Mouse (Mus musculus): ENCODE measurements around the gene Fam19a3. TPM values are rescaled to one million over a fixed set of nuclear protein-coding genes. Genes with fewer than 3 reads are reported as not detected.
A peak's percentile ranks its signal among the peaks of the same experiment; 100 is the strongest.

The Fam19a3 gene
- polyA plus RNA-seq, 1 experiment from 2014 or later = 0.78 TPM

DNA sequence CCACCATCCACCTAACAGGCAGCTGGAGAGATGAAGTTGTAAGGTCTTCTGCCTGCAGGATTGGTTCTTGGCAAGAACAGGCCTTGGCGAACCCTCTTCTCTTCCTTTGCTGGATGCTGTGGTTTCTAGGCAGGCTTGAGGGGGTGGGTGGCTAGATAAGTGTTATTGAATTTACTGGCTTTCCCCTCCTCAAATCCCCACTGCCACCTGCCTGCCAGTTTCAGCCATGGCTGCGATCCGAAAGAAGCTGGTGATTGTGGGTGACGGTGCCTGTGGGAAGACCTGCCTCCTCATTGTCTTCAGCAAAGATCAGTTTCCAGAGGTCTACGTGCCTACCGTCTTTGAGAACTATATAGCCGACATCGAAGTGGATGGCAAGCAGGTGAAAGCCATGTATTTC is 10.0 kb upstream of the Fam19a3 start:
- WGBS = 85% methylated on average over 8 of the region's 8 CpGs
- peak overlapping the region; percentile 95; the same call in 1 of the 2 replicates for H3K27ac ChIP-seq
- no peaks in the 10 kb centered on the region for H3K9me3 ChIP-seq (replicated peaks)
- peaks cover 21% of the 10 kb centered on the region for H3K36me3 ChIP-seq
- H3K4me3 ChIP-seq = no peak overlapping the region
- H3K9ac ChIP-seq = no peak overlapping the region
- H3K27me3 ChIP-seq = no peaks in the 10 kb centered on the region
- peaks cover 71% of the 10 kb centered on the region for H3K4me1 ChIP-seq (replicated peaks)
- H3K4me2 ChIP-seq = peak overlapping the region; percentile 78
- no peak for ATAC-seq (replicated peaks; ENCODE audit: insufficient number of reproducible peaks, insufficient read depth, low FRiP score, low read depth)

DNA sequence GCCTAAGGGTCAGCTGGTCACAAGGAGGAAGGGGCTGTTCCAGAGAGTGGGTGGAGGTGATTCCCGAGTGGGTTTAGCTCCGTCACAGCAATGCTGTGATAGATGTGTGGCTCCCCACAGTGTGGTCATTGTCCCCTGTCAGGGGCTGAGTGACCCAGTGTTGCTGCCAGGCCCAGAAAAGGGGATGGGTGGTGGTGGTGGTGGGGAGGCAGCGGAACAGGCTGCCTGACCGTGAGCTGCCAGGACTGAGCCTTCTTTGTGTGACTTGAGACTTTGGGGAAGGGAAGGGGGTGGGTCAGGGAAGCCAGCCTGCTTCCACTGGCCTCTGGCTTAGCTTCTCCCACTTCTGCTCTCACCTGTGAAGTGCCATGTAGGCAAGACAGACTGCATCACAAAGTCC is 9.4 kb upstream of the Fam19a3 start:
- Histone ChIP-seq H3K36me3 (peaks cover 17% of the 10 kb centered on the region), H3K4me3 (peak overlapping the region; percentile 79), H3K4me2 (peak overlapping the region; percentile 78), H3K4me1 (replicated peaks) (peaks cover 66% of the 10 kb centered on the region), H3K27me3 (no peaks in the 10 kb centered on the region), H3K9me3 (replicated peaks) (no peaks in the 10 kb centered on the region), H3K27ac (peak overlapping the region; percentile 95), H3K9ac (peak overlapping the region; percentile 81)
- ATAC-seq (replicated peaks; ENCODE audit: insufficient number of reproducible peaks, insufficient read depth, low FRiP score, low read depth) = no peak
- 23% methylated on average over 4 of the region's 4 CpGs for WGBS

DNA sequence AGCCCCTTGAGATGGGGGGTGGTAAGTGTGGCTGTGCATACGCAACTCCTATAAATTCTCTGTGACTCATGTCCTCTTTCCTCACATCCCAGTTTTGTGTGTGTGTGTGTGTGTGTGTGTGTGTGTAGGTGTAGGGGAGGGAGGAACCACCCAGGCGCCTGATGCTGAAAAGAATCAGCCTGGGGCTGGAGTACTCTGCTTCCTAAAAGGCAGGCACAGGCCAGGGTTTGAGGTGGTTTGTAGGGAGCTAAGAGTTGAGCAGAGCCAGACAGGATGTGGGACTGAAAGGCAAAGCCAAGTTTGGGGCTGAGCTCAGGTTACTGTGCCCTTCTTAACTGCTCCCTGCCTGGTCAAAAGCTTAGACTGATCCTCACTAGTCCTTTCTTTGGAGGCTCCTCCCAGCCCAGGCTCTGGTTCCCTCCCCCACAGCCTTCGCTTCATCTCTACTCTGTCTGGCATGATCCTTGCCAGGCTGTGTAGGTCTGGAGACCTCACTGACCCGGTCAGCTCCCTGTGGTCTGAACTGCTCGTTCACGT is 8.8 kb upstream of the Fam19a3 start:
- Histone ChIP-seq H3K4me3 (peak overlapping the region; percentile 79), H3K27ac (peak overlapping the region; percentile 95), H3K4me2 (peak overlapping the region; percentile 78), H3K9ac (peak overlapping the region; percentile 81), H3K27me3 (no peaks in the 10 kb centered on the region), H3K36me3 (peaks cover 11% of the 10 kb centered on the region), H3K9me3 (replicated peaks) (no peaks in the 10 kb centered on the region), H3K4me1 (replicated peaks) (peaks cover 61% of the 10 kb centered on the region)
- no peak for ATAC-seq (replicated peaks; ENCODE audit: insufficient number of reproducible peaks, insufficient read depth, low FRiP score, low read depth)
- WGBS = 12% methylated on average over 6 of the region's 6 CpGs

DNA sequence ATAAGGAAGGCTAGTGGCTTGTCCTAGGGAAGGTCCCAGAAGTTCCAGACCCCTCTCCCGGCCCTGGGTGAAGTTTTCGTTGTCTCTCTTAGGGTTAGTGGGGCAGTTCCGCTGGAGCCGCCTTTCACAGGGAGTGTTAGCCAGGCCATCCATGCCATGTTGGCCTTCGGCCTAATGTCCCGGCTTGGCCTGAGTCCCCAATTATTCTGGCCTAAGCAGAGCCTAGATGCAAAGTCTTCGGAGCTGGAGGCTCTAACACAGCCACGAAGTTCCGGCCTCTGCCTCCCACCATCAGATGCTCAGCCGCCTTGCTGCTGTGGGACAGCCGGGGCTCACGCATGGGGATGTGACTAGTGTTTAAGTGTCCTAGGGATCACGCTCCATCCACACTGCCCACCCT is 8.2 kb upstream of the Fam19a3 start:
- Histone ChIP-seq H3K36me3 (peaks cover 5% of the 10 kb centered on the region; the same call in 1 of the 2 replicates), H3K4me3 (peak overlapping the region; percentile 79), H3K27ac (peak overlapping the region; percentile 95), H3K4me2 (peak overlapping the region; percentile 78), H3K9ac (peak overlapping the region; percentile 81), H3K4me1 (replicated peaks) (peaks cover 55% of the 10 kb centered on the region), H3K27me3 (no peaks in the 10 kb centered on the region), H3K9me3 (replicated peaks) (no peaks in the 10 kb centered on the region)
- 10% methylated on average over 13 of the region's 13 CpGs for WGBS
- no peak for ATAC-seq (replicated peaks; ENCODE audit: insufficient number of reproducible peaks, insufficient read depth, low FRiP score, low read depth)

DNA sequence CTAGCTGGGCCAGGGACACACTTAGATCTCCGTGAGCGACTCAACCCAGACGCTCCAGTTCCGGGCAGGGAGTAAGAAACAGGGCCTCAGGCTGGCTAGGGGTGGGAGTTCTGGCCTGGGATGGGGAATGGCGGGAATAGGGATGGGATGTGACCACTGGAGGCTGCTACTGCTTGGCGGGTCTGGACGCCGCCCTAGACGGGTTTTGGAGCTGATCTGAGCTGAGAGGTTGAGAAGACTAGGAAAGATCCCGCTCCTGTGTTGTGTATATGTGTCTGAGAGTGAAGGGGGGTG is 7.6 kb upstream of the Fam19a3 start:
- ATAC-seq (replicated peaks; ENCODE audit: insufficient number of reproducible peaks, insufficient read depth, low FRiP score, low read depth) = peak; percentile 5; the same call in 1 of the 2 replicates
- Histone ChIP-seq H3K9me3 (replicated peaks) (no peaks in the 10 kb centered on the region), H3K9ac (peak overlapping the region; percentile 81), H3K27me3 (no peaks in the 10 kb centered on the region), H3K27ac (peak overlapping the region; percentile 95), H3K4me1 (replicated peaks) (peaks cover 49% of the 10 kb centered on the region), H3K36me3 (peaks cover 5% of the 10 kb centered on the region; the same call in 1 of the 2 replicates), H3K4me3 (peak overlapping the region; percentile 79), H3K4me2 (peak overlapping the region; percentile 78)
- WGBS = 6% methylated on average over 10 of the region's 10 CpGs

DNA sequence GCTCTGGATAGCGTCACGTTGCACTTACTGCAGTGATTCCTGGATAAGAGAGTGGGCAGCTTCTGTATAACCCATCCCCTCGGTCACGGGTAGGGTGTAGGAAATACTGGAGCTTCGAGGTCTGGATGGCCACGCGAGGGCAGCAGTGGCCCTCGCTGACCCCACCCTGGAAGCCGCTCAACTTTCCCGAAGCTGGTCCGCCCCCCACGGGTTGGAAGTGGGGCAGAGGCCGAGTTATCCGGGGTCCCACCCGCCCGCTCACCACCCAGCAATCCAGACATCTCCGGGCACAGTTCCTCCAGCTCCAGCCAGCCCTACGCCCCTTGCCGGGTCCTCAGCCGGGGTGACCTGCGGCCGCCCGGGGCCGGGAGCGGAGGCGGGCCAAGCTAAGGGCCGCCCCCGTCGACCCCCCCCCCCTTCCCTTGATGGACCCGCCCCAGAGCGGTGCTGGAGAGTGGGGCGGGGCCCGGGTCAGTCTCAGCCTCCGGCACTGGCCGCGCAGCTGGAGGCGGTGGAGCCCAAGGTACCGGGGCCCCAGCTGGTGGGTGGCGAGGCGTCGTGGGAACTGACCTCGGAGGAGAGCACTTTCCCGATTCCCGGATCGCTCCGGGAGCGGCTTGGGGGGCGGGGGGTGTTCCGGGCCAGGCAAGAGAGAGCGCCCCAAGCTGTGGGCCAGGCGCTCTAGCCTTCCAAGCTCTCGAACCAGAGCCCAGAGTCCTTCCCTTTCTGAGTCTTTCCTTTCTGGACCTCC is 7.1 kb upstream of the Fam19a3 start:
- under 1% methylated on average over 44 of the region's 52 CpGs for WGBS
- Histone ChIP-seq H3K27ac (peak overlapping the region; percentile 95), H3K9me3 (replicated peaks) (no peaks in the 10 kb centered on the region), H3K27me3 (no peaks in the 10 kb centered on the region), H3K36me3 (peaks cover 5% of the 10 kb centered on the region; the same call in 1 of the 2 replicates), H3K4me2 (peak overlapping the region; percentile 78), H3K4me1 (replicated peaks) (peaks cover 46% of the 10 kb centered on the region), H3K4me3 (peak overlapping the region; percentile 79), H3K9ac (peak overlapping the region; percentile 81)
- ATAC-seq (replicated peaks; ENCODE audit: insufficient number of reproducible peaks, insufficient read depth, low FRiP score, low read depth) = peak; percentile 93

DNA sequence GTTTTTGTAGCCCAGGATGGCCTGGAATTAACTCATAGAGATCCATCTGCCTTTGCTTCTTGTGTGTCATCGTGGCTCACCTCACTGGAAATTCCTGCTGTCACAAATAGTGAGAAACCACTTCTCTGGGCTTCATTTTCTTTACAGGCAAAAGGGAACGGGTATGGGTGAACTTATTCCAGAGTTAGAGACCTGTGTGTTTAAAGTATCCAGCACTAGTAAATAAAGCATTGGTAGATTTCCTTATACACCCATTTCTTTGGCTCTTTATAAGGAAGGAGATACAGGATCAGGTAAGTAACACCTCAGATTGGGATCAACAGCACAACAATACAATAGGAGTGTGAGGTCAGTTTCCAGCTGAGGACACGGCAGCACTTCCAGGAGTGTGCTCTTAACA is 6.4 kb upstream of the Fam19a3 start, which contains the start of gene Rhoc:
TSS of gene Rhoc (plus strand) at position 301 of the 400 bp plus-strand sequence.
- peak within 1 kb of the TSS; percentile 78 for H3K4me2 ChIP-seq
- H3K27me3 ChIP-seq = no peaks in the 10 kb centered on the region
- H3K27ac ChIP-seq = peak within 1 kb of the TSS; percentile 95
- H3K36me3 ChIP-seq = peaks cover 5% of the 10 kb centered on the region; the same call in 1 of the 2 replicates
- H3K9ac ChIP-seq = peak within 1 kb of the TSS; percentile 81
- no peaks in the 10 kb centered on the region for H3K9me3 ChIP-seq (replicated peaks)
- no peak for ATAC-seq (replicated peaks; ENCODE audit: insufficient number of reproducible peaks, insufficient read depth, low FRiP score, low read depth)
- H3K4me3 ChIP-seq = peak within 1 kb of the TSS; percentile 79
- 21% methylated on average over 3 of the region's 3 CpGs for WGBS
- H3K4me1 ChIP-seq (replicated peaks) = peaks cover 44% of the 10 kb centered on the region

DNA sequence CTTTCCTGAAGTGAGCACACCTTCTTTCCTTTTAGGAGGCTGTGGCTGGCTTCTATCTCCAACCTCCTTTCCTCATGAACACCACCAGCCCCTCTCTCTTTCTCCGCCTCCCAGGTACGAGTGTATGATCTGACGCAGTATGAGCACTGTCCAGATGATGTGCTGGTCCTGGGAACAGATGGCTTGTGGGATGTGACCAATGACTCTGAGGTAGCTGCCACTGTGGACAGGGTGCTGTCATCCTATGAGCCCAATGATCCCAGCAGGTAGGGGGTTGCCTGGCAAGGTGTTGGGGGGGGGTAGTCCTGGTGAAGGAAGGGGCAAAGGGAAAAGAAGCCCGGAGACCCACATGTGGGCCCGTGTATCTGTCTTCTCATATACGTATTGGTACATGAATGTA is 3.6 kb upstream of the Fam19a3 start:
- Histone ChIP-seq H3K36me3 (no peaks in the 10 kb centered on the region), H3K9ac (no peak overlapping the region), H3K27ac (no peak overlapping the region), H3K4me3 (no peak overlapping the region), H3K27me3 (no peaks in the 10 kb centered on the region), H3K9me3 (replicated peaks) (no peaks in the 10 kb centered on the region), H3K4me1 (replicated peaks) (peaks cover 41% of the 10 kb centered on the region), H3K4me2 (no peak overlapping the region)
- WGBS = 90% methylated on average over 6 of the region's 6 CpGs
- ATAC-seq (replicated peaks; ENCODE audit: insufficient number of reproducible peaks, insufficient read depth, low FRiP score, low read depth) = no peak

DNA sequence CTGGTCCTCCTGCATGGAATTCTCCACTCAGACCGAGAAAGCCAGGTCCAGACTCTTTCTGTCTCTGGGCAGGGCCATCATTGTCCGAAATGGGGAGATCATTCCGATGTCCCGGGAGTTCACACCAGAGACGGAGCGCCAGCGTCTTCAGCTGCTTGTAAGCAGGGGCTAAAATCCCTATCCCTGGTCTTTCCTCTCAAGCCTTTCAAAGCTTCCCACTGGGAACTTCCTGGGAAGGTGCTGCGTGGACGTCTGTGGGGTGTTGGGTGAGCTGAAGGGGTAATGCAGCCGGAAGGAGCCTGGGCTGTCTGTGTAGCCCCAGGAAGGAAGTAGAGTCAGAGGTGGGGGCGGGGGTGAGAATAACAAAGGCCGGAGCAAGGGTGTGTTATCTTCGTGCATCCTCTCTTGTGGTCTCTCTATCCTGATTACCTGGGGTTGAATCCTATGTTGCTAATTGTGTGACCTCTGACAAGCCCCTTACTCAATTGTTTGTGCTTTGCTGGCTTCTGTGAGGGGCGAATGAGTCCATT is 2.4 kb upstream of the Fam19a3 start:
- Histone ChIP-seq H3K36me3 (no peaks in the 10 kb centered on the region), H3K27ac (no peak overlapping the region), H3K4me1 (replicated peaks) (peaks cover 41% of the 10 kb centered on the region), H3K27me3 (peaks cover 3% of the 10 kb centered on the region), H3K4me3 (no peak overlapping the region), H3K4me2 (peak overlapping the region; percentile 21), H3K9me3 (replicated peaks) (no peaks in the 10 kb centered on the region), H3K9ac (no peak overlapping the region)
- WGBS = 45% methylated on average over 14 of the region's 14 CpGs
- no peak for ATAC-seq (replicated peaks; ENCODE audit: insufficient number of reproducible peaks, insufficient read depth, low FRiP score, low read depth)

DNA sequence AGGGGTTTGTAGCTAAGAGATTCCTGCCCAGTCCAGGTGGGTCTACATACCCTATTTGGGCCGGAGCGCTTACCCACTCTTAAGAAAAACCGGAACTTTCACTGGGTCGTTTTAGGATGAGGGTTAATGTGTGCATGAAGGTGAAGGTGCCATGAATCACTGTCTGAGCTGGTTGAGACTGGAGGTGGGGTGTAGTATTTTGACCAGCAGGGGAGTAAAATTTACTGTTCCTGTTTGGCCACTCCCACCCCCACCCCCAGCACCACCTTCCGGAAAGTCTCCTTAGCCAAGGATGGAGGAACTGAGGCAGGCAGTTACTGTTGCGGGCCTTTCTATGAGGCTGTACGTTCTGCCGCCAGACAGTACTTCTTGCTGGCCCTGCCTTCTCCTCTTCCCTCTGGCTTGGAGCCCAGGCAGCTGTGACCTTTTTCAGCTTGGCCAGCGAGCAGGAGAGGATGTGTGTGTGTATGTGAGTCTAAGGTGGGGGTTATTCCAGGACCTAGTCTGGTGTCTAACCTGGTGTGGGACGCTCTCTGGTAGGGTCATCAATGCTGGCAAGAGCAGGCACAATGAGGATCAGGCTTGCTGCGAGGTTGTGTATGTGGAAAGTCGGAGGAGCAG is 531 bp upstream of the Fam19a3 start:
- WGBS = 14% methylated on average over 12 of the region's 12 CpGs
- Histone ChIP-seq H3K9me3 (replicated peaks) (no peaks in the 10 kb centered on the region), H3K4me3 (peak overlapping the region; percentile 67), H3K27ac (peak overlapping the region; percentile 91), H3K4me2 (peak overlapping the region; percentile 98), H3K9ac (peak overlapping the region; percentile 73), H3K36me3 (no peaks in the 10 kb centered on the region), H3K27me3 (peaks cover 16% of the 10 kb centered on the region), H3K4me1 (replicated peaks) (peaks cover 43% of the 10 kb centered on the region)
- ATAC-seq (replicated peaks; ENCODE audit: insufficient number of reproducible peaks, insufficient read depth, low FRiP score, low read depth) = peak; percentile 43

All from heart, embryonic 15.5 days (tissue).